Mouse (Mus musculus): ENCODE results near the gene Jun. TPM values are rescaled to one million over a fixed set of nuclear protein-coding genes. Genes with fewer than 3 reads are reported as not detected.

Jun gene
- total and polyA plus RNA-seq, 3 experiments: not detected

- TF ChIP-seq UBTF (IDR thresholded peaks at IDR 0.05; ENCODE audit: borderline replicate concordance, insufficient read depth, low read depth, low read length) (no peak), TBP (IDR thresholded peaks at IDR 0.05; ENCODE audit: low read depth, low read length) (no peak), POLR2A (IDR thresholded peaks at IDR 0.05; ENCODE audit: control insufficient read depth in 1 of 2, insufficient read depth in 1 of 2, low read depth in 1 of 2, low read length in 2 of 2, poor library complexity in 1 of 2) (no peak), ELF1 (IDR thresholded peaks at IDR 0.05; ENCODE audit: low read depth, low read length) (no peak), ZC3H11A (IDR thresholded peaks at IDR 0.05; ENCODE audit: low read depth, low read length) (no peak), CHD1 (IDR thresholded peaks at IDR 0.05; ENCODE audit: low read depth, low read length) (no peak), KAT2A (conservative IDR thresholded peaks at IDR 0.05; ENCODE audit: low read depth, low read length) (no peak), SIN3A (IDR thresholded peaks at IDR 0.05; ENCODE audit: low read length) (no peak), HCFC1 (IDR thresholded peaks at IDR 0.05; ENCODE audit: low read depth, low read length) (no peak), ZNF384 (IDR thresholded peaks at IDR 0.05; ENCODE audit: low read depth, low read length) (no peak), RAD21 (IDR thresholded peaks at IDR 0.05; ENCODE audit: low read depth, low read length) (no peak), TCF12 (IDR thresholded peaks at IDR 0.05; ENCODE audit: low read depth, low read length) (no peak), MEF2A (IDR thresholded peaks at IDR 0.05; ENCODE audit: extremely low read depth, insufficient replicate concordance, low read depth, low read length, poor library complexity, severe bottlenecking) (no peak), TAL1 (IDR thresholded peaks at IDR 0.05; ENCODE audit: low read length) (no peak)
- no peak overlapping the region for H3K27ac ChIP-seq (ENCODE audit: control insufficient read depth, low read depth, low read length)
- no peaks in the 10 kb centered on the region for H3K9me3 ChIP-seq (replicated peaks; ENCODE audit: insufficient read depth, low read length)
Observed at GRCm38 (mm10) chr4:95062873-95063272, 10.9 kb upstream of the Jun start.

GRCm38 (mm10) chr4:95057264-95057663 is 5.2 kb upstream of the Jun start:
- Histone ChIP-seq H3K9me3 (replicated peaks; ENCODE audit: insufficient read depth, low read length) (no peaks in the 10 kb centered on the region), H3K79me2 (ENCODE audit: control insufficient read depth, insufficient read depth, low read length, poor library complexity) (no peaks in the 10 kb centered on the region), H3K9ac (ENCODE audit: control insufficient read depth, low read depth, low read length, poor library complexity, severe bottlenecking) (no peak overlapping the region), H3K4me3 (ENCODE audit: control insufficient read depth in 1 of 2, insufficient read depth in 1 of 2, low read depth in 2 of 2, low read length in 2 of 2) (no peak overlapping the region), H3K36me3 (ENCODE audit: control insufficient read depth in 1 of 2, insufficient read depth in 2 of 2, low read length in 2 of 2) (no peaks in the 10 kb centered on the region), H3K4me1 (ENCODE audit: control insufficient read depth in 1 of 2, insufficient read depth in 2 of 2, low read length in 2 of 2) (no peaks in the 10 kb centered on the region), H3K27me3 (ENCODE audit: control insufficient read depth in 1 of 2, insufficient read depth in 2 of 2, low read length in 2 of 2) (no peaks in the 10 kb centered on the region; a peak in 1 of 4 replicates), H3K27ac (ENCODE audit: control insufficient read depth, low read depth, low read length) (no peak overlapping the region)
- no peak for DNase-seq (ENCODE audit: low read depth, low spot score)
- TF ChIP-seq MAX (IDR thresholded peaks at IDR 0.05; ENCODE audit: low read length) (0 out of 2 replicates have a peak, but pooled peaks have one; percentile 26), CHD1 (IDR thresholded peaks at IDR 0.05; ENCODE audit: low read depth, low read length) (no peak)

More at GRCm38 (mm10) chr4:95062873-95063272, 10.9 kb upstream of the Jun start:
- no peaks in the 10 kb centered on the region for H3K4me1 ChIP-seq (ENCODE audit: control insufficient read depth in 1 of 2, insufficient read depth in 2 of 2, low read length in 2 of 2)
- H3K27me3 ChIP-seq (ENCODE audit: control insufficient read depth in 1 of 2, insufficient read depth in 2 of 2, low read length in 2 of 2): no peaks in the 10 kb centered on the region; a peak in 1 of 4 replicates
- H3K9ac ChIP-seq (ENCODE audit: control insufficient read depth, low read depth, low read length, poor library complexity, severe bottlenecking): no peak overlapping the region
- no peaks in the 10 kb centered on the region for H3K79me2 ChIP-seq (ENCODE audit: control insufficient read depth, insufficient read depth, low read length, poor library complexity)
- no peaks in the 10 kb centered on the region for H3K36me3 ChIP-seq (ENCODE audit: control insufficient read depth in 1 of 2, insufficient read depth in 2 of 2, low read length in 2 of 2)
- H3K4me3 ChIP-seq (ENCODE audit: control insufficient read depth in 1 of 2, insufficient read depth in 1 of 2, low read depth in 2 of 2, low read length in 2 of 2): no peak overlapping the region
- no peak for DNase-seq (ENCODE audit: low read depth, low spot score)

GRCm38 (mm10) chr4:95055276-95055675 is 3.3 kb upstream of the Jun start:
- TF ChIP-seq CHD2 (IDR thresholded peaks at IDR 0.05; ENCODE audit: low read length) (no peak), RAD21 (IDR thresholded peaks at IDR 0.05; ENCODE audit: low read depth, low read length) (no peak), CTCF (IDR thresholded peaks at IDR 0.05 in 2 of 3, conservative IDR thresholded peaks at IDR 0.05 in 1 of 3; ENCODE audit: control insufficient read depth in 1 of 3, insufficient read depth in 1 of 3, low read depth in 2 of 3, low read length in 3 of 3, poor library complexity in 1 of 3, severe bottlenecking in 1 of 3) (no peak), MAZ (IDR thresholded peaks at IDR 0.05; ENCODE audit: low read depth, low read length) (no peak), MAX (IDR thresholded peaks at IDR 0.05; ENCODE audit: low read length) (no peak), MAFK (IDR thresholded peaks at IDR 0.05; ENCODE audit: borderline replicate concordance, low read depth, low read length) (no peak), MYC (IDR thresholded peaks at IDR 0.05; ENCODE audit: low read depth, low read length) (no peak), NELFE (IDR thresholded peaks at IDR 0.05; ENCODE audit: low read depth, low read length) (no peak), POLR2A (IDR thresholded peaks at IDR 0.05; ENCODE audit: control insufficient read depth in 1 of 2, insufficient read depth in 1 of 2, low read depth in 1 of 2, low read length in 2 of 2, poor library complexity in 1 of 2) (no peak), E2F4 (IDR thresholded peaks at IDR 0.05; ENCODE audit: borderline replicate concordance, low read depth, low read length) (no peak), NRF1 (IDR thresholded peaks at IDR 0.05; ENCODE audit: insufficient read depth, low read depth, low read length, poor library complexity, severe bottlenecking) (no peak), HCFC1 (IDR thresholded peaks at IDR 0.05; ENCODE audit: low read depth, low read length) (no peak), SMC3 (IDR thresholded peaks at IDR 0.05; ENCODE audit: low read depth, low read length) (no peak), KAT2A (conservative IDR thresholded peaks at IDR 0.05; ENCODE audit: low read depth, low read length) (no peak)
- no peaks in the 10 kb centered on the region for H3K4me1 ChIP-seq (ENCODE audit: control insufficient read depth in 1 of 2, insufficient read depth in 2 of 2, low read length in 2 of 2)
- H3K4me3 ChIP-seq (ENCODE audit: control insufficient read depth in 1 of 2, insufficient read depth in 1 of 2, low read depth in 2 of 2, low read length in 2 of 2): no peak overlapping the region
- H3K79me2 ChIP-seq (ENCODE audit: control insufficient read depth, insufficient read depth, low read length, poor library complexity): no peaks in the 10 kb centered on the region
- no peak overlapping the region for H3K27ac ChIP-seq (ENCODE audit: control insufficient read depth, low read depth, low read length)
- H3K27me3 ChIP-seq (ENCODE audit: control insufficient read depth in 1 of 2, insufficient read depth in 2 of 2, low read length in 2 of 2): no peaks in the 10 kb centered on the region
- H3K9me3 ChIP-seq (replicated peaks; ENCODE audit: insufficient read depth, low read length): no peaks in the 10 kb centered on the region
- no peak for DNase-seq (ENCODE audit: low read depth, low spot score)
- H3K9ac ChIP-seq (ENCODE audit: control insufficient read depth, low read depth, low read length, poor library complexity, severe bottlenecking): no peak overlapping the region
- no peaks in the 10 kb centered on the region for H3K36me3 ChIP-seq (ENCODE audit: control insufficient read depth in 1 of 2, insufficient read depth in 2 of 2, low read length in 2 of 2)

Measured in MEL (cell line).